Mouse (Mus musculus): Measurements from ENCODE around the gene Atn1. TPM values are rescaled to one million over a fixed set of nuclear protein-coding genes. Genes with fewer than 3 reads are reported as not detected.

The Atn1 gene
- polyA plus RNA-seq, 1 experiment from 2014 or later = 20.1 TPM

GRCm38 (mm10) chr6:124746654-124747632 lies 9.4 kb downstream of the Atn1 start:
- peaks cover 64% of the 10 kb centered on the region for H3K36me3 ChIP-seq

GRCm38 (mm10) chr6:124746296-124746605 lies 10.1 kb downstream of the Atn1 start:
- Histone ChIP-seq H3K4me3 (peak overlapping the region; percentile 47), H3K9ac (peak overlapping the region; percentile 83), H3K4me2 (replicated peaks) (peak overlapping the region; percentile 96), H3K27me3 (no peaks in the 10 kb centered on the region), H3K27ac (peak overlapping the region; percentile 88), H3K4me1 (peaks cover 28% of the 10 kb centered on the region), H3K9me3 (no peaks in the 10 kb centered on the region), H3K36me3 (peaks cover 64% of the 10 kb centered on the region)
- WGBS = 20% methylated on average over 8 of the region's 8 CpGs
- 0 out of 2 replicates have a peak, but pooled peaks have one; percentile 0 for ATAC-seq (ENCODE audit: insufficient number of reproducible peaks, insufficient read depth, low FRiP score, low TSS enrichment)

More at GRCm38 (mm10) chr6:124746654-124747632, 9.4 kb downstream of the Atn1 start:
- Histone ChIP-seq H3K9ac (peak overlapping the region; percentile 83; the same call in 1 of the 2 replicates), H3K4me1 (peaks cover 23% of the 10 kb centered on the region), H3K27ac (peak overlapping the region; percentile 37; the same call in 1 of the 2 replicates), H3K9me3 (no peaks in the 10 kb centered on the region), H3K27me3 (no peaks in the 10 kb centered on the region), H3K4me2 (replicated peaks) (peak overlapping the region; percentile 96), H3K4me3 (peak overlapping the region; percentile 47; the same call in 1 of the 2 replicates)
- no peak for ATAC-seq (ENCODE audit: insufficient number of reproducible peaks, insufficient read depth, low FRiP score, low TSS enrichment)
- WGBS = 91% methylated on average over 7 of the region's 7 CpGs

- H3K36me3 ChIP-seq = peaks cover 64% of the 10 kb centered on the region
These were observed 10.6 kb downstream of the Atn1 start for GRCm38 (mm10) chr6:124745490-124746295.

GRCm38 (mm10) chr6:124744755-124745321 lies 11.5 kb downstream of the Atn1 start:
- Histone ChIP-seq H3K36me3 (peaks cover 62% of the 10 kb centered on the region), H3K9me3 (no peaks in the 10 kb centered on the region), H3K27ac (peak overlapping the region; percentile 88), H3K4me3 (peak overlapping the region; percentile 47), H3K4me2 (replicated peaks) (peak overlapping the region; percentile 96), H3K4me1 (peaks cover 31% of the 10 kb centered on the region), H3K9ac (peak overlapping the region; percentile 83), H3K27me3 (no peaks in the 10 kb centered on the region)
- WGBS = 69% methylated on average over 26 of the region's 26 CpGs
- ATAC-seq (ENCODE audit: insufficient number of reproducible peaks, insufficient read depth, low FRiP score, low TSS enrichment) = no peak; the same call in 1 of the 2 replicates

More at GRCm38 (mm10) chr6:124745490-124746295, 10.6 kb downstream of the Atn1 start:
- 1% methylated on average over 76 of the region's 85 CpGs for WGBS
- H3K4me2 ChIP-seq (replicated peaks) = peak overlapping the region; percentile 96
- H3K9me3 ChIP-seq = no peaks in the 10 kb centered on the region
- peaks cover 28% of the 10 kb centered on the region for H3K4me1 ChIP-seq
- H3K9ac ChIP-seq = peak overlapping the region; percentile 83
- peak overlapping the region; percentile 47 for H3K4me3 ChIP-seq
- peak; percentile 77 for ATAC-seq (ENCODE audit: insufficient number of reproducible peaks, insufficient read depth, low FRiP score, low TSS enrichment)
- peak overlapping the region; percentile 88 for H3K27ac ChIP-seq
- H3K27me3 ChIP-seq = no peaks in the 10 kb centered on the region

GRCm38 (mm10) chr6:124743647-124744046 lies 12.7 kb downstream of the Atn1 start:
- 90% methylated on average over 8 of the region's 8 CpGs for WGBS
- Histone ChIP-seq H3K9ac (no peak overlapping the region), H3K27ac (no peak overlapping the region), H3K36me3 (peaks cover 55% of the 10 kb centered on the region), H3K27me3 (no peaks in the 10 kb centered on the region), H3K4me3 (no peak overlapping the region), H3K4me1 (peaks cover 41% of the 10 kb centered on the region), H3K4me2 (replicated peaks) (no peak overlapping the region), H3K9me3 (no peaks in the 10 kb centered on the region)
- ATAC-seq (ENCODE audit: insufficient number of reproducible peaks, insufficient read depth, low FRiP score, low TSS enrichment) = no peak

- Histone ChIP-seq H3K4me1 (peaks cover 44% of the 10 kb centered on the region), H3K27ac (no peak overlapping the region), H3K9ac (peak overlapping the region; percentile 40; the same call in 1 of the 2 replicates), H3K4me3 (no peak overlapping the region), H3K36me3 (peaks cover 49% of the 10 kb centered on the region), H3K27me3 (no peaks in the 10 kb centered on the region), H3K4me2 (replicated peaks) (no peak overlapping the region), H3K9me3 (no peaks in the 10 kb centered on the region)
- no peak for ATAC-seq (ENCODE audit: insufficient number of reproducible peaks, insufficient read depth, low FRiP score, low TSS enrichment)
- 89% methylated on average over 15 of the region's 15 CpGs for WGBS
These were observed 13.3 kb downstream of the Atn1 start for GRCm38 (mm10) chr6:124742839-124743514.

- Histone ChIP-seq H3K4me3 (peak overlapping the region; percentile 65), H3K27me3 (no peaks in the 10 kb centered on the region), H3K9me3 (no peaks in the 10 kb centered on the region), H3K4me1 (peaks cover 40% of the 10 kb centered on the region), H3K9ac (peak overlapping the region; percentile 92; the same call in 1 of the 2 replicates), H3K4me2 (replicated peaks) (peak overlapping the region; percentile 77), H3K27ac (peak overlapping the region; percentile 100), H3K36me3 (peaks cover 37% of the 10 kb centered on the region)
- no peak for ATAC-seq (ENCODE audit: insufficient number of reproducible peaks, insufficient read depth, low FRiP score, low TSS enrichment)
- WGBS = 74% methylated on average over 3 of the region's 3 CpGs
These were observed 14.5 kb downstream of the Atn1 start for GRCm38 (mm10) chr6:124741842-124742241.

GRCm38 (mm10) chr6:124740888-124741761 lies 15.2 kb downstream of the Atn1 start, which contains the start of gene Grcc10:
Grcc10 (minus strand) TSS chr6:124741374.
- Histone ChIP-seq H3K9ac (peak within 1 kb of the TSS; percentile 92), H3K4me3 (peak within 1 kb of the TSS; percentile 65), H3K36me3 (peaks cover 33% of the 10 kb centered on the region), H3K27ac (peak within 1 kb of the TSS; percentile 100), H3K4me1 (peaks cover 33% of the 10 kb centered on the region), H3K27me3 (no peaks in the 10 kb centered on the region), H3K9me3 (no peaks in the 10 kb centered on the region), H3K4me2 (replicated peaks) (peak within 1 kb of the TSS; percentile 77)
- WGBS = under 1% methylated on average over 41 of the region's 41 CpGs
- ATAC-seq (ENCODE audit: insufficient number of reproducible peaks, insufficient read depth, low FRiP score, low TSS enrichment) = peak; percentile 78

GRCm38 (mm10) chr6:124740211-124740887 lies 16.0 kb downstream of the Atn1 start:
- Histone ChIP-seq H3K9me3 (no peaks in the 10 kb centered on the region), H3K4me3 (peak overlapping the region; percentile 65), H3K27me3 (no peaks in the 10 kb centered on the region), H3K27ac (peak overlapping the region; percentile 100), H3K4me1 (peaks cover 29% of the 10 kb centered on the region), H3K9ac (peak overlapping the region; percentile 92), H3K36me3 (peaks cover 33% of the 10 kb centered on the region), H3K4me2 (replicated peaks) (peak overlapping the region; percentile 77)
- WGBS = under 1% methylated on average over 29 of the region's 29 CpGs
- no peak for ATAC-seq (ENCODE audit: insufficient number of reproducible peaks, insufficient read depth, low FRiP score, low TSS enrichment)

Data from embryonic facial prominence, embryonic 12.5 days (tissue).